Mouse (Mus musculus) embryonic facial prominence, embryonic 13.5 days (tissue): ENCODE results near the gene Pick1. TPM values are rescaled to one million over a fixed set of nuclear protein-coding genes. Genes with fewer than 3 reads are reported as not detected.
A peak's percentile ranks its signal among the peaks of the same experiment; 100 is the strongest.

Experiments used
- ATAC-seq: fragments of 200-750 bp; cut with Nextera tagmentation; 2 replicates; pipeline ENCODE4 v1.8.0; 2017; ENCODE audit warnings: low read depth; ENCODE audit not compliant: insufficient number of reproducible peaks, insufficient read depth, low FRiP score, low TSS enrichment
- H3K27ac ChIP-seq: fragments of 300-500 bp; sonication (generic); 2 replicates; pipeline ENCODE4 v1.5.1; 2015; ENCODE audit warnings: moderate library complexity, mild to moderate bottlenecking, inconsistent platforms
- H3K27me3 ChIP-seq: fragments of 300-500 bp; sonication (generic); 2 replicates; pipeline ENCODE4 v1.6.1; 2015; ENCODE audit warnings: mild to moderate bottlenecking, inconsistent platforms
- H3K36me3 ChIP-seq: fragments of 300-500 bp; sonication (generic); 2 replicates; pipeline ENCODE4 v1.6.1; 2015; ENCODE audit warnings: mild to moderate bottlenecking, inconsistent platforms
- H3K4me1 ChIP-seq: fragments of 300-500 bp; sonication (generic); 2 replicates; pipeline ENCODE4 v1.6.1; 2015; ENCODE audit warnings: inconsistent platforms
- H3K4me2 ChIP-seq: fragments of 300-500 bp; sonication (generic); 2 replicates; pipeline ENCODE4 v1.6.1; 2015; ENCODE audit warnings: moderate library complexity, mild to moderate bottlenecking, inconsistent platforms
- H3K4me3 ChIP-seq: fragments of 300-500 bp; sonication (generic); 2 replicates; pipeline ENCODE4 v1.5.1; 2015; ENCODE audit warnings: mild to moderate bottlenecking, inconsistent platforms
- H3K9ac ChIP-seq: fragments of 300-500 bp; sonication (generic); 2 replicates; pipeline ENCODE4 v1.6.1; 2015; ENCODE audit warnings: mild to moderate bottlenecking, inconsistent platforms
- H3K9me3 ChIP-seq: fragments of 300-500 bp; sonication (generic); 2 replicates; pipeline ENCODE4 v1.6.1; 2016; ENCODE audit warnings: inconsistent platforms
- WGBS: fragments of 180-500 bp; shearing (Covaris S2); methylation state at CpG from one replicate; pipeline ENCODE4 v1.1.7; 2015; ENCODE audit warnings: mixed read lengths; 5-methylcytosine and 5-hydroxymethylcytosine counted together
- polyA plus RNA-seq: library from polyadenylated mRNA; unstranded; fragments of >200 nt; fragmentation: Nextera tagmentation; extraction: Ambion mirVana; gene quantifications from 2 replicates; pipeline ENCODE4 v1.2.1, GENCODE M21; 2015

Pick1 gene
- polyA plus RNA-seq, result 53.3 and 56.6 TPM in 2 replicates

DNA sequence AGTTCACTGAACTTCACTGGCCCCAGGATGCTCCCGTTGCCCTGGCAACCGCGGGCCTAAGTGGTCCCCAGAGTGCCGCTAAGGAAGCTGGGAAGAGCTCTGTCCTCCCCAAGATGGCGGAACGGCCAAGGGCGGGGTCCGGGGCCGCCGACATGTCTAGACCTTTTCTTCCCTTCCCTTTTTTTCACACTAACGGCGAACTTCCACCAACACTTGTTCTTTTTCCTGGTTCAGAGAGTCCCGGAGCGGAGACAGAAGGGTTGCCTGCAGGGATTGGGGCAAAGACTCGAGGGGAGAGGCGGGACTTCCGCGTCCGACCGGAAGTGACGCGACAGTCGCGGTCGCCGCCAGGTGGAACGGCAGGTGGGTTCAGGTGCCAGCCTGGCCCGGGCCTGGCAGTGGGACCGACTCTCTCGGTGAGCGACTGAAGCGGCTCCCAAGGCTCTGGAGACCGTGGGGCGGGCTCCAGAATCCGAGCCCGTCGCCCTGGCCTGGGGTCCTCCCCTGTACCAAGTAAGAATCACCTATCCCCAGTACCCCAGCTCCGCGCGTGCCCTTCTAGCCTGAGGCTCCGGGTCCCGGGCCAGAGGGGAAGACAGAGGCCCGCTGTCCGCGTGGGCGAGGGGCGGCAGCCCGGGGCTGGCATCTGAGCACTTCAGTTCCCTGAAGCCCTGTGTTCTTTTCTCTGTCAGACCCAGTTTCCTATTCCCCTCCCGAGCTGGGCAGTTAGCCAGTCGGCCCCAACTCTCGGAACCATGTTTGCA lies at the start of gene Pick1, which contains the start of gene Gm49486:
Gene Pick1, plus strand, starts transcription at position 116 of the 764 bp plus-strand sequence.
Gene Gm49486, plus strand, starts transcription at position 334 of the 764 bp plus-strand sequence.
- H3K9ac ChIP-seq, result peak within 1 kb of the TSS; percentile 90
- peak within 1 kb of the TSS; percentile 97 for H3K4me2 ChIP-seq
- ATAC-seq, result peak; percentile 78
- under 1% methylated on average over 51 of the region's 51 CpGs for WGBS
- no peaks in the 10 kb centered on the region for H3K9me3 ChIP-seq
- H3K4me3 ChIP-seq, result peak within 1 kb of the TSS; percentile 88
- no peaks in the 10 kb centered on the region for H3K27me3 ChIP-seq
- peak within 1 kb of the TSS; percentile 97 for H3K27ac ChIP-seq
- peaks cover 16% of the 10 kb centered on the region for H3K4me1 ChIP-seq
- peaks cover 23% of the 10 kb centered on the region for H3K36me3 ChIP-seq

DNA sequence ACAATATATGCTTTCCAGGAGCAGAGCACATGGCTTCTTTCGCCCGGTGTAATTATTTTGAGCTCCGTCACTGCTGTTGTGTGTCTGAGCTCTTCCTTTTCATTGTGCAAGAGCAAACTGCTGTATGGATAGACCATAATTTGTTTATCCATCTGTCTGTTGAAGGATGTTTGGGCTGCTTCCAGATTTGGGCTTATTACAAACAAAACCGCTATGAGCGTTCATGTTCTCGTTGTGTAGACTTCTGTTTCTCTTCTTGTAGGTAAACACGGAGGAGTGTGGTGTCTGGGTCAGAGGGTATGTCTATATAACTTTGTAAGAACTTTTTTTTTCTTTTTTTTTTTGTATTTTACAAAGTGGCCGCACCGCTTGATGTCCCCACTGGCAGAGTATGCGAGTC lies 43.8 kb upstream of the Pick1 start:
- Histone ChIP-seq H3K9ac (no peak overlapping the region), H3K4me2 (no peak overlapping the region), H3K27ac (no peak overlapping the region), H3K4me3 (no peak overlapping the region), H3K36me3 (no peaks in the 10 kb centered on the region), H3K4me1 (no peaks in the 10 kb centered on the region), H3K9me3 (no peaks in the 10 kb centered on the region), H3K27me3 (no peaks in the 10 kb centered on the region)
- ATAC-seq, result no peak
- 87% methylated on average over 10 of the region's 10 CpGs for WGBS

DNA sequence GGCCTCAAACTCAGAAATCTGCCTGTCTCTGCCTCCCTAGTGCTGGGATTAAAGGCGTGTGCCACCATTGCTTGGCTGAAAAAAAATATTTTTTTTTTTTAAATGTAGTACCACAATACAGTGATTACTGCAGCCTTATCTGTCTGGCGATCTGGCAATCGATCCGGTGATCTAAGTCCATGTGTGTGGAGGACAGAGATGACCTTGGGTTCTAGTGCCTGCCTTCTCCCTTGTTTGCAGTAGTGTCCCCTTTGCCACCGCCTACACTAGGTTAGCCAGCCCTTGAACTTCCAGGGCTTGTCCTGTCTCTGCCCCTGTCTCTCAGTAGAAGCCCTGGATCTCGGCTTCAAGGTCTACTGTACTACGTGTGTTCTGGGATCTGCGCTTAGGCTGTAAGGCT lies 41.2 kb upstream of the Pick1 start:
- ATAC-seq, result no peak
- Histone ChIP-seq H3K36me3 (no peaks in the 10 kb centered on the region), H3K27me3 (no peaks in the 10 kb centered on the region), H3K27ac (no peak overlapping the region), H3K4me2 (no peak overlapping the region), H3K9me3 (no peaks in the 10 kb centered on the region), H3K4me3 (no peak overlapping the region), H3K9ac (no peak overlapping the region), H3K4me1 (peaks cover 5% of the 10 kb centered on the region)
- WGBS, result 91% methylated on average over 8 of the region's 8 CpGs

DNA sequence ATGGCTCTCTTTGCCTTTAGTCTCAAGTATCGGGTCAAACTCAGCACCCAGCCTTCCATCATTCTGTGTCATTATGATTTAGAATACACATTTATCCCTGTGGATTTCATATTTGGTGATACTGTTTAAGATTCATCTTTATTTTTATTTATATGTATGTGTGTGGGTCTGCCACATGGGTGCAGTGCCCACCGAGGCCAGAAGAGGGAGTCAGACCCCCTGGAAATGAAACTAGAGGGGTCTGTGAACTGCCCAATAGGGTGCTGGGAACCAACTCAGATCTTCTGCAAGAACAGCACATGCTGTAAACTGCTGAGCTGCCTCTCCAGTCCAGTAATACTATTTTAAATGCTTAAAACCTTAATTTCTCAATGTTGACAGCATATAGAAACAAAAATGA lies 37.5 kb upstream of the Pick1 start:
- no peaks in the 10 kb centered on the region; the same call in 1 of the 2 replicates for H3K27me3 ChIP-seq
- WGBS, result 91% methylated on average over 2 of the region's 2 CpGs
- no peak overlapping the region for H3K9ac ChIP-seq
- no peak overlapping the region for H3K4me3 ChIP-seq
- H3K27ac ChIP-seq, result no peak overlapping the region
- no peaks in the 10 kb centered on the region for H3K36me3 ChIP-seq
- no peak for ATAC-seq
- H3K4me2 ChIP-seq, result no peak overlapping the region
- peaks cover 18% of the 10 kb centered on the region for H3K4me1 ChIP-seq
- H3K9me3 ChIP-seq, result no peaks in the 10 kb centered on the region

DNA sequence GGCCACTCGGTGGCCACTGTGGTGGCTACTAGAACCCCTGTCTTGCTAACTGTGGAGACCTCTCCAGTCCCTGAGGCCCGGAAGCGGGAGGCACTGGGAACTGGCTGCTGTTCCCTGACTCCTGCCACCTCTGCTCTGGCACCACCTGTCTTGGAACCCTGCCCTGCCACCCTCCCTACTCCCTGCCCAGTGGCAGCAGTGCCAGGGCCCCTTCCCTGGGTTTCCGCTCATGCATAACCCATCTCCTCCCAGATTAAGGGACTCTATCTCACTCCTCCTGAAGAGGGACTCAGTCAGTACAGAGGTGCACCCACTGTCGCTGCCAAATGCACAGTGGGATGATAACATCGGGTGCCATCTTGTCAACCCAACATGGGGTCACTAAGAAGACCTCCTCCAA lies 36.5 kb upstream of the Pick1 start:
- Histone ChIP-seq H3K36me3 (no peaks in the 10 kb centered on the region), H3K9me3 (no peaks in the 10 kb centered on the region), H3K4me2 (peak overlapping the region; percentile 48), H3K9ac (no peak overlapping the region), H3K27me3 (no peaks in the 10 kb centered on the region; the same call in 1 of the 2 replicates), H3K27ac (peak overlapping the region; percentile 95), H3K4me1 (peaks cover 18% of the 10 kb centered on the region), H3K4me3 (no peak overlapping the region)
- WGBS, result 74% methylated on average over 6 of the region's 6 CpGs
- ATAC-seq, result no peak

DNA sequence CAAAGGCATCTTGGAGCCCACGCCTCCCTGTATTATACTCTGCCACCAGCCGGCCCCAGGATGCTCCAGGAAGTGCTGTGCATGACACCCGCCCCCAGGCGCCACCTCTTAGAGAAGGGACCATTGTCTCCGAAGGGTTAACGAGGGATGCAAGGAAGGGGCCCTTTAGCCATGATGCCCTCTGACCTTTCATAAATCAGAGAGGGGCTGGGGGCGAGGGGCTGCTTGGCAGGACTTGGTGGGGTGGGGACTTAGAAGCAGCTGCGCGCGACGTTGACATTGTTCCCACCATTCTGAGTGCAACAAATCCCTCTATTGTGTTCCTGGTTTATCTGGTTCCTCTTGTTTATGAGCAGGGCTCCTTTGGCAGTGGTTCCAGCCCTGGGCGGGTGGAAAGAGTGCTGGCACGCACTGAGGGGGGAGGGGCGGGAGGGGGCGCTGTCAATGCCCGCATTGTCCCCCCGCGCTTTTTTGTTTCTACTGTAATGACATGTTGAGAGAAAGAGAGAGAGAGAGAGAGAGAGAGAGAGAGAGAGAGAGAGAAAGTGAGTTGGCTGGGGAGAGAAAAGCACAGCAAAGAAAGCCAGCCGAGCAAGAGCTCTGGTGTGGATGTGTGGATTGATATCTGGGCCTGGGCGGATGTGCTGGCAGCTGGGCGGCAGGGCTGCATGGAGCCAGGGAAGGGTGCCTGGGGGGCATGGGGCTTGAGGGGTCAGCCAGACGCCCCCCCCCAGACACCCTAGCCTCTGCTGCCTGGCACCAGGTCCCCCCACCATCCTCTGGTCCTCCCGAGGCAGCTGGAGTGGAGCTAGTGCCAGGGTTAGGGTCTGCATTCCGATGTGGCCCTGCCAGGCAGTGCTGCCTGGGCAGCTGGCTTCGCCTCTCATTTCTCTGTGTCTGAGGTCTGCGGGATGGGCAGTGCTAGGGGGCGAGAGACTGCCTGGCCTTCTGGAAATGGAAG lies 35.8 kb upstream of the Pick1 start:
- peaks cover 18% of the 10 kb centered on the region for H3K4me1 ChIP-seq
- H3K9ac ChIP-seq, result peak overlapping the region; percentile 64
- H3K4me3 ChIP-seq, result no peak overlapping the region
- peak; percentile 79 for ATAC-seq
- no peaks in the 10 kb centered on the region; the same call in 1 of the 2 replicates for H3K27me3 ChIP-seq
- H3K9me3 ChIP-seq, result no peaks in the 10 kb centered on the region
- WGBS, result 15% methylated on average over 27 of the region's 27 CpGs
- peak overlapping the region; percentile 95 for H3K27ac ChIP-seq
- peak overlapping the region; percentile 48 for H3K4me2 ChIP-seq
- H3K36me3 ChIP-seq, result no peaks in the 10 kb centered on the region

DNA sequence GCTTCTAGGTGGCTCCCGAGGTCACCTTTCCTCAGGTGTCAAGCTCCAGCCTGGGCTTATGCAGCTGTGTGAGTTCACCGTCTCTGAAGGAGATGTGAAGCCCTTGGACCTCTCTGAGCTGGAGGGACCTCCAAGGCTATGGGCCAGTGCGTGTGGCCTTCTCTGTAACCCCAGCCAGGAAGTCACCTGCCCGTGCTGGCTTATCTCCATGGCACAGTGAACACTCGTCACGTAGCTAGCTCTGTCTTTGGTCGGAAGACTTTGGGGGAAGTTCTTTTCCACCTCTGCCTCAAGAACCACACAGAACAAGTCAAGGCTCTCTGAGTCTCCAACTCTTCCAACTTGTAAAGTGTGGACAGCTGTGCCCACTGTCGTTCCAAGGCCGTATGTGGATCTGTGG lies 34.9 kb upstream of the Pick1 start:
- Histone ChIP-seq H3K27ac (peak overlapping the region; percentile 95), H3K9ac (peak overlapping the region; percentile 64; the same call in 1 of the 2 replicates), H3K4me3 (no peak overlapping the region)

DNA sequence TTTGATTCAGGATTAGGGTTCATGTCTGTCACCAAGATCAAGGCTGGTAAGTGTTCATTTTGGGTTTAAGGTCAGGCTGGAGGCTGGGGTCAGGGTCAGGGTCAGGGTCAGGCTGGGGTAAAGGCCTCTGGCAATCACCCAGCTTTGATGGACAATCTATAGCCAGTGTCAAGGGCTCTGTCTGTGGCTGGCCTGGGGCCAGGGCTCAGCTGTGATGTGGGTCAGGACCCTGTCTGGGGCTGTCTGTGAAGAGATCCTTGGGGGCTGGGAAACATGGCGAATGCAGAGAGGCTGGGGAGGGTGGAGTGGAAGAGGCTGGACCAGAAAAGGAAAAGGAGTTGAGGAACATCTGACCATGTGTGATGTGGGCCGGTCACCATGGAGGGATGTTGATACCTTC lies 34.0 kb upstream of the Pick1 start:
- H3K9me3 ChIP-seq, result no peaks in the 10 kb centered on the region
- H3K27me3 ChIP-seq, result no peaks in the 10 kb centered on the region; the same call in 1 of the 2 replicates
- H3K4me3 ChIP-seq, result no peak overlapping the region
- WGBS, result 67% methylated on average over 2 of the region's 2 CpGs
- no peaks in the 10 kb centered on the region for H3K36me3 ChIP-seq
- ATAC-seq, result no peak
- no peak overlapping the region for H3K9ac ChIP-seq
- no peak overlapping the region for H3K4me2 ChIP-seq
- H3K27ac ChIP-seq, result no peak overlapping the region
- H3K4me1 ChIP-seq, result peaks cover 18% of the 10 kb centered on the region

More for the DNA sequence above, 34.9 kb upstream of the Pick1 start:
- 77% methylated on average over 9 of the region's 9 CpGs for WGBS
- H3K4me1 ChIP-seq, result peaks cover 18% of the 10 kb centered on the region
- H3K4me2 ChIP-seq, result no peak overlapping the region
- no peaks in the 10 kb centered on the region for H3K36me3 ChIP-seq
- H3K27me3 ChIP-seq, result no peaks in the 10 kb centered on the region; the same call in 1 of the 2 replicates
- H3K9me3 ChIP-seq, result no peaks in the 10 kb centered on the region
- no peak for ATAC-seq

DNA sequence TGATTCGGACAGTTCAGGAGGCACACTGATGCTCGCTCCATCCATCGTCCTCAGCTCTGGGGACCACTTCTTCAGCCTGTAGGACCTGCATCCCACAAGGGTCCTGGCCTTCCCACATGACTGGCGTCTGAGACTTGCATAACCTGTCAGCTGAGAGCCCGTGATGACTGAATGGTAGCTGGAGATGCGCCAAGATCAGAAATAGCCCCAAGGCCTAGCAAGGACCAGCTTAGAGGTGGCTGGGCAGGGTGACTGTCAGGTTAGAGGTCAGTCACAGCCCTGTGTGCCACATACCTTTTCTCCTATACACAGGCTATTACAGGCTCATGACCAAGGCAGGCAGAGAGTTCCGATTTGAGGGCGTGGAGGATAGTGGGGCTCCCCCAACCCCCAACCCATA lies 33.5 kb upstream of the Pick1 start:
- H3K36me3 ChIP-seq, result no peaks in the 10 kb centered on the region
- WGBS, result 77% methylated on average over 8 of the region's 8 CpGs
- ATAC-seq, result no peak
- H3K27ac ChIP-seq, result no peak overlapping the region
- H3K27me3 ChIP-seq, result no peaks in the 10 kb centered on the region; the same call in 1 of the 2 replicates
- no peak overlapping the region for H3K4me3 ChIP-seq
- no peaks in the 10 kb centered on the region for H3K9me3 ChIP-seq
- peaks cover 18% of the 10 kb centered on the region for H3K4me1 ChIP-seq
- H3K4me2 ChIP-seq, result no peak overlapping the region
- H3K9ac ChIP-seq, result no peak overlapping the region

DNA sequence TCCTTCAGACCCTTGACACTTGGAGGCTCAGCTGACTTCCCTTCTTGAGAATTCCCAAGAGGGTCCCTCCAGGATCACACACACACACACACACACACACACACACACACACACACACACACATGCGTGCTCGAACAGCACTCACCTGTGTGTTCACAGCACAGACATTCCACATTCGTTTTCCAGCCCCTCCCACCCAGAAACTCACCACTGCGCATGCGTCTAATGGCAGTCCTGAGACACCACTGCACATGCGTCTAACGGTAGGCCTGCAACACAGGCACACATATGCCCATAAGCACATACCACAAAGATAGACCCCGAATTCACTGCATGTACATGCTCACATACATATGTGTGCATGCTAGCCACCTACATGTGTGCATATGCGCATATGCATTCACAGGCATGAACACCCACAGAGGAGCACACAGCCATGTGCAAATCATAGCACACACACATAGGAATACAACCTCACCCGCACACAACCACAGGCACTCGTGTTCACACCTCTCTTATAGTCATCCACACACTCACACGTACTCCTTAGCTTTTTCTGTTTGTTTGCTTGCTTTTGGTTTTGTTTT lies 29.5 kb upstream of the Pick1 start:
- no peaks in the 10 kb centered on the region for H3K9me3 ChIP-seq
- H3K27ac ChIP-seq, result no peak overlapping the region
- ATAC-seq, result no peak
- H3K4me2 ChIP-seq, result no peak overlapping the region
- H3K4me3 ChIP-seq, result no peak overlapping the region
- H3K36me3 ChIP-seq, result no peaks in the 10 kb centered on the region
- peaks cover 23% of the 10 kb centered on the region for H3K4me1 ChIP-seq
- WGBS, result 91% methylated on average over 12 of the region's 12 CpGs
- H3K9ac ChIP-seq, result no peak overlapping the region
- H3K27me3 ChIP-seq, result no peaks in the 10 kb centered on the region

DNA sequence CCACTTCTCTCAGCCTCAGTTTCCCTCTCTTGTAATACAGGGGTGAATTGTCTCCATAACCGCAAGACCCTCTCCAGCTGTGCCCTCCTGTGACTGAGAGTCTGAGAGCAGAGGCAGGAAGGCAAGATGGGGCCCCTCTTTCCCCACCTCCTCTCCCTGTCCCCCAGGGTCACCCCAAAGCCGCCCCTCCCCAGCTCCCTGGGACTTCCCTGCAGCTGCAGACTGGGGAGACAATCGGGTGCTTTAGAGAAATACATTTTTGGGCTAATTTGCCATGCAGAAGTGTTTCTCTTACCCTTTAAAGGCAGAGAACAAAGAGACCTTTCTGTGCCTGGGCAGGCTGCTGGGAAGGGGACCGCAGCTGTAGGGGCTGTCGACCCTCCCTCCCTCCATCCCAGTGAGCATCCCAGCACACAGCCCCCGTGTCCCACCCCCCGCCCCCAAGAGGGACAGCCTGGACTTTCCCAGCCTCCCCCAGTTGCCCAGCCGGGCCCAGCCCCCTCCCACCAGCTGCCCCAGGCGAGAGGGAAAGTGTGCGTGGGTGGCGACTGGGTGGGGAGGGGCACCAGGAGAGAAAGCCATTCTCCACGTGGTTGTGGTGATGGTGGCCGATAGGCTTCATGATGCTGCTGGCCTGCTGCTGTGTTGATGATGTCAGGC lies 27.4 kb upstream of the Pick1 start:
- H3K4me1 ChIP-seq, result peaks cover 23% of the 10 kb centered on the region
- 11% methylated on average over 13 of the region's 13 CpGs for WGBS
- peak overlapping the region; percentile 38 for H3K4me2 ChIP-seq
- H3K27me3 ChIP-seq, result no peaks in the 10 kb centered on the region
- H3K27ac ChIP-seq, result peak overlapping the region; percentile 65
- no peaks in the 10 kb centered on the region for H3K9me3 ChIP-seq
- no peak for ATAC-seq
- H3K9ac ChIP-seq, result peak overlapping the region; percentile 44; the same call in 1 of the 2 replicates
- H3K4me3 ChIP-seq, result no peak overlapping the region
- H3K36me3 ChIP-seq, result no peaks in the 10 kb centered on the region
